Mouse (Mus musculus): Measurements from ENCODE around the gene Tsfm. TPM values are rescaled to one million over a fixed set of nuclear protein-coding genes. Genes with fewer than 3 reads are reported as not detected.
"Not testable (repeated sequence)": the region's sequence is repeated elsewhere in the genome, so short reads cannot be mapped to it uniquely, and the experiment has no call there.

Tsfm gene
- polyA plus RNA-seq, 1 experiment from 2014 or later = 67.7 TPM

DNA sequence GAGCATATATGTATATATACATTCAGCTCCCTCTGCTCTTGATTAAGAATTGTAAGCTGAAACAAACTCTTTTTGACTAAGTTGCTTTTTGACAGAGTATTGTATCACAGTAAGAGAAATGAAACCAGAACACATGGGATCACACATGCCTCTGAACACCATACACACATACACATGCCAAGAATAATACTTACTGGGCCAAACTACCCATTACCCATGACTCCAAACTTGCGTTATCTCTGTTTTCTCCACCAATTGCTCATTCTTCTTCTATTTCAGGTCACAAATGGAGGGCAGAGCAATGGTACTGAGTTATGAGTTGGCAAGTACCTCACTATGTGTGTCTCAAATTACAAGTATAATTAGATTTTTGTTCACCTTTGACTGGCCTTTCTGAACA, 43.3 kb upstream of the Tsfm start:
- Histone ChIP-seq H3K27me3 (ENCODE audit: control insufficient read depth, insufficient read depth, low read depth, low read length) (no peaks in the 10 kb centered on the region), H3K4me1 (ENCODE audit: control insufficient read depth, insufficient read depth, low read length) (peaks cover 25% of the 10 kb centered on the region), H3K9ac (ENCODE audit: low read depth, low read length) (no peak overlapping the region), H3K9me3 (replicated peaks; ENCODE audit: control insufficient read depth, low read length, poor library complexity, severe bottlenecking) (no peaks in the 10 kb centered on the region), H3K4me2 (ENCODE audit: low read length) (no peak overlapping the region), H3K27ac (ENCODE audit: low read length) (no peak overlapping the region), H3K4me3 (ENCODE audit: low read depth, low read length) (no peak overlapping the region), H3K36me3 (ENCODE audit: control insufficient read depth, insufficient read depth, low read length) (no peaks in the 10 kb centered on the region)
- ATAC-seq = no peak
- 100% methylated on average over 1 of the region's 1 CpGs for WGBS

DNA sequence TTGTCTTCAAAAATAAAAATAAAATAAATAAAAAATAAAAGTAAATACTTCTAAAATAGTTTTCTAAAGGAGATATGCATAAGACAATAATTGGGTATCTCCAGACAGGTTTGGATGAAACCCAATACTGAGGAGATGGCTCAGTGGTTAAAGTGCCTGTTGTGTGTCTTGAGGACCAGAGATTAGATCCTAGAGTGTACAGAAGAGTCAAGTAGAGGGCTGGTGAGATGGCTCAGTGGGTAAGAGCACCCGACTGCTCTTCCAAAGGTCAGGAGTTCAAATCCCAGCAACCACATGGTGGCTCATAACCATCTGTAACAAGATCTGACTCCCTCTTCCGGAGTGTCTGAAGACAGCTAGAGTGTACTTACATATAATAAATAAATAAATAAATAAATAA, 42.3 kb upstream of the Tsfm start:
- not testable (repeated sequence) for ATAC-seq; H3K27ac ChIP-seq (ENCODE audit: low read length); H3K36me3 ChIP-seq (ENCODE audit: control insufficient read depth, insufficient read depth, low read length); H3K9ac ChIP-seq (ENCODE audit: low read depth, low read length); H3K27me3 ChIP-seq (ENCODE audit: control insufficient read depth, insufficient read depth, low read depth, low read length); H3K9me3 ChIP-seq (replicated peaks; ENCODE audit: control insufficient read depth, low read length, poor library complexity, severe bottlenecking); H3K4me2 ChIP-seq (ENCODE audit: low read length); H3K4me3 ChIP-seq (ENCODE audit: low read depth, low read length)
- peaks cover 31% of the 10 kb centered on the region for H3K4me1 ChIP-seq (ENCODE audit: control insufficient read depth, insufficient read depth, low read length)
- 74% methylated on average over 2 of the region's 2 CpGs for WGBS

DNA sequence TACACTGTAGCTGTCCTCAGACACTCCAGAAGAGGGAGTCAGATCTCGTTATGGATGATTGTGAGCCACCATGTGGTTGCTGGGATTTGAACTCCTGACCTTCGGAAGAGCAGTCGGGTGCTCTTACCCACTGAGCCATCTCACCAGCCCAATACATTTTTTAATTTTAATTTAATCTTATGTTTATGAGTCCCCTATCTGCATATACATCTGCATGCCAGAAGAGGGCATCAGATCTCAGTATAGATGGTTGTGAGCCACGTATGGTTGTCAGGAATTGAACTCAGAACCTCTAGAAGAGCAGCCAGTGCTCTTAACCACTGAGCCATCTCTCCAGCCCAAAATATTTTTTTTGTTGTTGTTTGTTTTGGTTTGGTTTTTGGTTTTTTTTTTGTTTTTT, 41.6 kb upstream of the Tsfm start:
- Histone ChIP-seq H3K4me1 (ENCODE audit: control insufficient read depth, insufficient read depth, low read length) (peaks cover 32% of the 10 kb centered on the region), H3K36me3 (ENCODE audit: control insufficient read depth, insufficient read depth, low read length) (peaks cover 11% of the 10 kb centered on the region)
- H3K4me3 ChIP-seq (ENCODE audit: low read depth, low read length); H3K27ac ChIP-seq (ENCODE audit: low read length); H3K9me3 ChIP-seq (replicated peaks; ENCODE audit: control insufficient read depth, low read length, poor library complexity, severe bottlenecking); H3K27me3 ChIP-seq (ENCODE audit: control insufficient read depth, insufficient read depth, low read depth, low read length); H3K4me2 ChIP-seq (ENCODE audit: low read length); H3K9ac ChIP-seq (ENCODE audit: low read depth, low read length); ATAC-seq: not testable (repeated sequence)
- WGBS = 88% methylated on average over 4 of the region's 4 CpGs

DNA sequence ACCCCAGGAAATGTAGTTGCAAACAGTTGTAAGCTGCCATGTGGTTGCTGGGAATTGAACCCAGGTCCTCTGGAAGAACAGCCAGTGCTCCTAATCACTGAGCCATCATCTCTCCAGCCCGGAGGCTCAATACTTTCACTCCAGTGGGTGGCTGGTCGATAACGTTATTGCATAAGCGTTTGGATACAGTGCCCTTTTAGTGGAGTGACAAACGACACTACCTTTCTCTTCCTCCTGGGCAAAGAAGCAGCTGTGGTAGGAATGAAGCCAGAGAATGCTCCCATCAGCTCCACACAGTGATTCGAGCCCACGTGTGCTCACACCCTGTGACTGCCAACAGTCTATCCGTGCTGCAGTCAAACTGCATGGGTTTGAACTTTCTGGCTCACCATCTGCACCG, 40.6 kb upstream of the Tsfm start:
- H3K27ac ChIP-seq (ENCODE audit: low read length) = 0 out of 2 replicates have a peak overlapping the region, but pooled peaks have one; percentile 85
- no peak for ATAC-seq

DNA sequence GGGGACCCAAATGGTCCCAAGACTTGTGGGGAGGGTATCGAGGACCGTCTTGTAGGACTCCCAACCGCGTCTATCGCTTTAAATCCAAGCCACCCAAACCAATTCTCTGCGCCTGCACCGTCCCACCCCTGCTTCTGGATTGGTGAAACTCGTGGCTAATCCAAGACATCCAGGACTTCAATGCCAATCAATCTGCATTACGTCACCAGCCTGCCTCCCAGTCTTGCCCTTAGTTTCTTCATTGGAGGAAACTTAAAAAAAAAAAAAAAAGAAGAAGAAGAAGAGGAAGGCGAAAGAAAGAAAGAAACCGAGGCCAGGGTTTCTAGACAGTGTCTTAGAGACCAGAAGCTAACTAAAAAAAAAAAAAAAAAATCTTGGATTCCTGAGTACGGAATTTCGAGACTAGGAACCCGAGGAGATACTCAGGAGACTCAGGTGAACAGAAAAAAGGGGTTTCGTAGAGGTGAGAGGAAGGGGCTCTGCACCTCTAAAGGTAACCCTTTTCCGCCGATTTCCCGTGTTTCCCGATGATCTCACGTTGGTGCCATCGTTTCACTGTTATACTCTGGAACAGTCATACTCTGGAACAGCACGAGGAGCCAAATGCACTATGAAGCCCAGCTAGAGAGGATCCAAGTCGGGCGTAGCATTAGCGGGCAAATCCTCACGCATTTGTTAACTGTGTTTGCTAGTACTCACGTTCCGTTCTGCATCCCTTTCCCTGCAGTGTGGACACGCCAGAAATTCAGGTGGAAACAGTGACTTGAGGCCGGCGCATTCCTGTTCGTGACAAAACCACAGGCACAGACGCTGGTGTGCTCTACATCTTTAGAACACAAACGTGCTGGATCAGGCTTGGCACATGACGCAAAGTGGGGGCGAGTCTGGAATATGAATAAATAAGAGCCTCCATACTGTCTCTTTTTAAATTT, 39.8 kb upstream of the Tsfm start, which contains the start of gene Tspan31:
Gene Tspan31 (minus strand): TSS at position 75 of the 932 bp plus-strand sequence.
- H3K27me3 ChIP-seq (ENCODE audit: control insufficient read depth, insufficient read depth, low read depth, low read length) = no peaks in the 10 kb centered on the region
- peak within 1 kb of the TSS; percentile 90 for H3K27ac ChIP-seq (ENCODE audit: low read length)
- H3K4me3 ChIP-seq (ENCODE audit: low read depth, low read length) = peak within 1 kb of the TSS; percentile 49
- peak within 1 kb of the TSS; percentile 75 for H3K9ac ChIP-seq (ENCODE audit: low read depth, low read length)
- 1% methylated on average over 36 of the region's 36 CpGs for WGBS
- peaks cover 24% of the 10 kb centered on the region for H3K4me1 ChIP-seq (ENCODE audit: control insufficient read depth, insufficient read depth, low read length)
- peak; percentile 94 for ATAC-seq
- no peaks in the 10 kb centered on the region for H3K9me3 ChIP-seq (replicated peaks; ENCODE audit: control insufficient read depth, low read length, poor library complexity, severe bottlenecking)
- peaks cover 27% of the 10 kb centered on the region for H3K36me3 ChIP-seq (ENCODE audit: control insufficient read depth, insufficient read depth, low read length)
- peak within 1 kb of the TSS; percentile 97 for H3K4me2 ChIP-seq (ENCODE audit: low read length)

More for the DNA sequence above, 40.6 kb upstream of the Tsfm start:
- 84% methylated on average over 9 of the region's 9 CpGs for whole genome bisulfite sequencing
- H3K27me3 ChIP-seq (ENCODE audit: control insufficient read depth, insufficient read depth, low read depth, low read length) = no peaks in the 10 kb centered on the region
- H3K9me3 ChIP-seq (replicated peaks; ENCODE audit: control insufficient read depth, low read length, poor library complexity, severe bottlenecking) = no peaks in the 10 kb centered on the region
- H3K4me2 ChIP-seq (ENCODE audit: low read length) = peak overlapping the region; percentile 89
- H3K4me3 ChIP-seq (ENCODE audit: low read depth, low read length) = peak overlapping the region; percentile 49
- peaks cover 20% of the 10 kb centered on the region for H3K36me3 ChIP-seq (ENCODE audit: control insufficient read depth, insufficient read depth, low read length)
- peak overlapping the region; percentile 74 for H3K9ac ChIP-seq (ENCODE audit: low read depth, low read length)
- peaks cover 27% of the 10 kb centered on the region for H3K4me1 ChIP-seq (ENCODE audit: control insufficient read depth, insufficient read depth, low read length)

DNA sequence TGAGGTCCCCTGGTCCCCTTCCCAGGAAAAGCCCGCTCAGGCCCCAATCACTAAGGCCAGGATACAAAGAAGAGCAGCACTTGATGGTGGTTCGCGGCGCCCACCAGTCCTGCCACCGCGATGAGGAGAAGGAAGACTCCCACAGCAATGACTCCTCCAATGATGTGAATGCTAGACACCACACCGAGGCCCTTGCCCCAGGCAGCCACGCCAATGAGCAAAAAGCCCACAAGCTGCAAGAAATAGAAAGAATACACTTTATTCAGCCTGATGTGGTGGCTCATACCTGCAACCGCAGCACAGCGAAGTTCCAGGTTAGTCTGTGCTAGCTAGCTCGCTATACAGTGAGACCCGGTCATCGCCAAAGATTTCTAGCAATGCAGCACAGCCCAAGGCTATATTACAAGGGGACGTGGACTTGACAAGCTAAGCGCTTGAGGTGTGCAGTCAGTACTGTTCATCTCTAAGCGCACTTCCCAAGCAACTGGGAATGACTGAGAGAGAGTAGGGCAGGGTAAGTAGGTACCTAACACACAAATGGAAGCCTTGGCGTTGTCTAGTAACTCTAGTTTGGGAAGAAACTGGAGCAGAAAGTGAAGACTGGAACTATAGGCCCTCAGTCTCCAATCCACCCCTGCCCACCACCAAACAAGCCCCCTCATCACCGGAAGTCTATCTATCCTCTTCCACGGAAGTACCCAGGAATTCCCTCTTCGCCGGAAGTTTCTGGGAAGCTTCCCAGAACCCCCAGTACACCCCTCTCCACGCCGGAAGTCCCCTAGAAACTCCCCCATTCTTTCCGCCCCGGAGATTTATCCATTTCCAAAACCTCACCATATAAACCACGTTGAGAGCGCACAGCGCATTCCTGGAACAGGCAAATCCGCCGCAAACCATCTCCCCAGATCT, 38.9 kb upstream of the Tsfm start:
- Histone ChIP-seq H3K9ac (ENCODE audit: low read depth, low read length) (peak overlapping the region; percentile 75), H3K4me2 (ENCODE audit: low read length) (peak overlapping the region; percentile 97), H3K36me3 (ENCODE audit: control insufficient read depth, insufficient read depth, low read length) (peaks cover 35% of the 10 kb centered on the region), H3K4me3 (ENCODE audit: low read depth, low read length) (peak overlapping the region; percentile 49), H3K9me3 (replicated peaks; ENCODE audit: control insufficient read depth, low read length, poor library complexity, severe bottlenecking) (no peaks in the 10 kb centered on the region), H3K27ac (ENCODE audit: low read length) (peak overlapping the region; percentile 90), H3K4me1 (ENCODE audit: control insufficient read depth, insufficient read depth, low read length) (peaks cover 32% of the 10 kb centered on the region), H3K27me3 (ENCODE audit: control insufficient read depth, insufficient read depth, low read depth, low read length) (no peaks in the 10 kb centered on the region)
- 4% methylated on average over 30 of the region's 30 CpGs for WGBS
- peak; percentile 84 for ATAC-seq

DNA sequence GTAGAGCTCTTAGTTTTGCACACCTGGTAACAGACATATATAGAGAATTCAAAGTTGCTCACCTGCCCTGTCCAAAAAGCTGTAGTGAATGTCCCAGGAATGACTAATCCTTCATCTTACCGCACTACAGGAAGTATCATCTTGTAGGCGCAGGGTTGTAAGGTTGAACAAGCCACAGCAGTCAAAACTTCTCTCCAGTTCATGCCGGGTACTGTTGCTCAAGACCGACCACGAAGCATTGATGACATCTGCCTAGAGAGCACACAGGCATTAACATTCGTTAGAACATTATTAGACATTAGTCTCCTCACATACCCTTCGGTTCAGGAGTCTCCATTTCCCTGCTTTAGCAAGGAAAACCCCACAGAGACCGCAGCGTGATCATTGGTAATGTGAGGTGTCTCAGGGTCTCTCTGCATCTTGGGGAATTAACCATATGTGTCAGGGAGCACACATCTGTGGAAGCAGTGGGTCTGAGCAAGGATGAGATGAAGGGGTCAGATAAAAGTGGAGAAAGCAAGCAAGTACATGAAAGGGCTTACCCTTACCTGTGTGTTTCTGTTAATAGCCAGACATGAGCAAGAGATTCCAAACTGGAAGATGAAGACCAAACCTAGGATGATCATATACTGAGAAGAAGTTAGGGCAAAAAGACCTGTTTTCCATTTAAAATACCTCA, 37.9 kb upstream of the Tsfm start:
- Histone ChIP-seq H3K4me3 (ENCODE audit: low read depth, low read length) (peak overlapping the region; percentile 49; the same call in 1 of the 2 replicates), H3K9me3 (replicated peaks; ENCODE audit: control insufficient read depth, low read length, poor library complexity, severe bottlenecking) (no peaks in the 10 kb centered on the region), H3K36me3 (ENCODE audit: control insufficient read depth, insufficient read depth, low read length) (peaks cover 35% of the 10 kb centered on the region), H3K27ac (ENCODE audit: low read length) (peak overlapping the region; percentile 24; the same call in 1 of the 2 replicates), H3K4me1 (ENCODE audit: control insufficient read depth, insufficient read depth, low read length) (peaks cover 32% of the 10 kb centered on the region), H3K27me3 (ENCODE audit: control insufficient read depth, insufficient read depth, low read depth, low read length) (no peaks in the 10 kb centered on the region), H3K9ac (ENCODE audit: low read depth, low read length) (0 out of 2 replicates have a peak overlapping the region, but pooled peaks have one; percentile 75), H3K4me2 (ENCODE audit: low read length) (peak overlapping the region; percentile 97)
- WGBS = 80% methylated on average over 9 of the region's 9 CpGs
- ATAC-seq = no peak

DNA sequence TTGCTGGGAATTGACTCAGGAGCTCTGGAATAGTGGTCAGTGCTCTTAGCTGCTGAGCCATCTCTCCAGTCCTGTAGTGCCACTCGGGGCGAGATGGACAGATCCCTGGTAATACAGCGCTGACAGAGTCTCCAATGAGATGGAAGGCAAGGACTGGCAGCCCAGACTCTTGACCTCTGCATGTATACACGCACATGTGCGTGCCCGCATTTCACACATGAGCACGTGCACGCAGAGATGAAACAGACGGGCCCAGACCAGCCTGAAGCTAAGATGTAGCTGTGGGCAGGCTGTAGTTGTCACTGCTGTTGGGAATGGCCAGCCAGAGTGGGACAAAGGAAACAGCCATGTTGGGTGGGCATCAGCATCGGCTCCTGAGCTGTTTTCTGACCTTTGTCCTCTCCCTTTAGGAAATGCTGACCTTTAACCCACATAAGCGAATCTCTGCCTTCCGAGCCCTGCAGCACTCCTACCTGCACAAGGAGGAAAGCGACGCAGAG, 35.9 kb upstream of the Tsfm start:
- Histone ChIP-seq H3K4me1 (ENCODE audit: control insufficient read depth, insufficient read depth, low read length) (peaks cover 39% of the 10 kb centered on the region), H3K27ac (ENCODE audit: low read length) (no peak overlapping the region), H3K9ac (ENCODE audit: low read depth, low read length) (no peak overlapping the region), H3K36me3 (ENCODE audit: control insufficient read depth, insufficient read depth, low read length) (peaks cover 35% of the 10 kb centered on the region), H3K9me3 (replicated peaks; ENCODE audit: control insufficient read depth, low read length, poor library complexity, severe bottlenecking) (no peaks in the 10 kb centered on the region), H3K4me3 (ENCODE audit: low read depth, low read length) (no peak overlapping the region), H3K4me2 (ENCODE audit: low read length) (no peak overlapping the region), H3K27me3 (ENCODE audit: control insufficient read depth, insufficient read depth, low read depth, low read length) (no peaks in the 10 kb centered on the region)
- ATAC-seq = no peak
- WGBS = 87% methylated on average over 14 of the region's 14 CpGs
